Mouse (Mus musculus) thymus, adult 2 months (tissue): ENCODE measurements around the gene Optn. TPM values are rescaled to one million over a fixed set of nuclear protein-coding genes. Genes with fewer than 3 reads are reported as not detected.

Experiments used
- DNase-seq: peaks from one replicate; pipeline ENCODE4 v3.0.0; 2021
- H3K27ac ChIP-seq: fragments of 200-500 bp; 2 replicates; pipeline ENCODE4 v1.5.1; 2012; ENCODE audit warnings: low read length, control low read depth; ENCODE audit not compliant: control insufficient read depth, insufficient read depth
- H3K27me3 ChIP-seq: fragments of 200-500 bp; 2 replicates; pipeline ENCODE4 v1.6.1; 2012; ENCODE audit warnings: mild to moderate bottlenecking, low read length, moderate library complexity, mixed read lengths; ENCODE audit not compliant: control insufficient read depth, insufficient read depth
- H3K36me3 ChIP-seq: fragments of 200-500 bp; 2 replicates; pipeline ENCODE4 v1.6.1; 2012; ENCODE audit warnings: mild to moderate bottlenecking, low read length, moderate library complexity; ENCODE audit not compliant: control insufficient read depth, insufficient read depth
- H3K4me1 ChIP-seq: fragments of 200-500 bp; replicated peaks from 2 replicates; pipeline ENCODE4 v1.6.1; 2012; ENCODE audit warnings: low read length; ENCODE audit not compliant: control insufficient read depth, insufficient read depth
- H3K4me3 ChIP-seq: fragments of 200-500 bp; 2 replicates; pipeline ENCODE4 v1.5.1; 2012; ENCODE audit warnings: mild to moderate bottlenecking, low read length, control low read depth, moderate library complexity; ENCODE audit not compliant: control insufficient read depth, insufficient read depth
- CTCF ChIP-seq: fragments of 200-500 bp; IDR thresholded peaks from 2 replicates; pipeline ENCODE4 v1.5.1; 2012; ENCODE audit warnings: mild to moderate bottlenecking, control low read depth, low read length, moderate library complexity, borderline replicate concordance; ENCODE audit not compliant: control insufficient read depth, poor library complexity, insufficient read depth; ENCODE audit errors: extremely low read depth
- POLR2A ChIP-seq: fragments of 200-500 bp; IDR thresholded peaks from 2 replicates; pipeline ENCODE4 v1.6.1; 2012; ENCODE audit warnings: mild to moderate bottlenecking, low read length, control low read depth, moderate library complexity; ENCODE audit not compliant: control insufficient read depth, poor library complexity, insufficient read depth; ENCODE audit errors: extremely low read depth
- WGBS: fragments of 180-500 bp; shearing (Covaris S2); methylation state at CpG from one replicate; pipeline ENCODE4 v1.1.7; 2018; 5-methylcytosine and 5-hydroxymethylcytosine counted together
- polyA plus RNA-seq: library from polyadenylated mRNA; depleted of rRNA; stranded (reverse); fragments of >200 nt; gene quantifications from 2 replicates; pipeline ENCODE4 v1.2.3, GENCODE M21; 2012

The Optn gene
- polyA plus RNA-seq, 1 experiment = 1.4 TPM

GRCm38 (mm10) chr2:5007107-5007506 is 56.7 kb downstream of the Optn start:
- Histone ChIP-seq H3K36me3 (peaks cover 14% of the 10 kb centered on the region), H3K27me3 (no peaks in the 10 kb centered on the region), H3K27ac (no peak overlapping the region), H3K4me1 (no peaks in the 10 kb centered on the region), H3K4me3 (no peak overlapping the region)
- WGBS = 96% methylated on average over 4 of the region's 4 CpGs
- no peak for TF ChIP-seq POLR2A
- TF ChIP-seq CTCF = no peak
- no peak for DNase-seq

- WGBS = 98% methylated on average over 6 of the region's 6 CpGs
- H3K36me3 ChIP-seq = peaks cover 30% of the 10 kb centered on the region
- no peaks in the 10 kb centered on the region for H3K27me3 ChIP-seq
- H3K4me3 ChIP-seq = no peak overlapping the region
- TF ChIP-seq POLR2A = no peak
- no peak for TF ChIP-seq CTCF
- DNase-seq = no peak
- no peaks in the 10 kb centered on the region for H3K4me1 ChIP-seq
- no peak overlapping the region for H3K27ac ChIP-seq
These were observed 62.6 kb downstream of the Optn start for GRCm38 (mm10) chr2:5001266-5001665.

GRCm38 (mm10) chr2:4998905-4999304 is 64.9 kb downstream of the Optn start:
- TF ChIP-seq CTCF (no peak), POLR2A (no peak)
- no peak overlapping the region for H3K4me3 ChIP-seq
- DNase-seq = no peak
- H3K36me3 ChIP-seq = peaks cover 29% of the 10 kb centered on the region
- H3K4me1 ChIP-seq = no peaks in the 10 kb centered on the region
- no peak overlapping the region for H3K27ac ChIP-seq
- H3K27me3 ChIP-seq = no peaks in the 10 kb centered on the region
- 72% methylated on average over 3 of the region's 3 CpGs for WGBS

DNA sequence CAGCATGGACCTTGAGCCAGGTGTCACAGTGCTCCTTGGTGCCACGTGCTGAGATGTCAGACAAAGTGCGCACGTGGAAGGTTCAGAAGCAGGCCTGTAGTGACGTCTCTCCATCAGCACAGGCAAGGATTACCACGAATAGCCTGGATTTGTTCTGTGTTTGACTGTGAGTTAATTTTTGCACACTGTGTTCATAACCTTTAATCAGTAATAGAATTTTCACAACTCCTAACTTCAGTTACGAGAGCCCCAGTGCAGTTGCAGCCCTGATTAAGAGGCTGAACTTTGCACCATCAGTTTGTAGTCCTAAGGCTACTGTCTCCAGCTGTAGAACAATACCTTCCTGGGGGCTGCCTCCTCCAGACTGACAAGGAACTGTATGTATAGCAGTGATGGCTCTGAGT is 67.4 kb downstream of the Optn start:
- H3K27ac ChIP-seq = no peak overlapping the region
- H3K36me3 ChIP-seq = peaks cover 25% of the 10 kb centered on the region
- no peak overlapping the region for H3K4me3 ChIP-seq
- H3K4me1 ChIP-seq = no peaks in the 10 kb centered on the region
- no peak for TF ChIP-seq POLR2A
- TF ChIP-seq CTCF = no peak
- no peaks in the 10 kb centered on the region for H3K27me3 ChIP-seq
- no peak for DNase-seq
- 97% methylated on average over 6 of the region's 6 CpGs for WGBS

DNA sequence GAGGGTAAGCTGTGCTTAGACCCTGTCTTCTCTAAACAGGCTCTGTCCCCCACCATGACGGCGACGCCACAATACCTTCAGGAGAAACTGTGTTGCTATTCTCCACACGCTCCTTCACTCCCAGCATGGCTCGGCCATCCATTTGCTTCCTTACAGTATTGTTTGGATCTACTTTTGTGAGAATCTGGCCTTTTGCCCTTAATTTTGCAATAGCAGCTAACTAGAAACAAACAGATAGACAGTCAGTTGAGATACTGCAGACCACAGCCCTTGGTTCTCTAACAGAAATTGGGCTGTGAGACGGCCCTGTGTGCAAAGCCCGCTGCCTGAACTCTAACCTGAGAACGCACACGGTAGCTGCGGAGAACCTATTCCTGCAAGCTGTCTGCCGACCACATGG is 68.2 kb downstream of the Optn start:
- DNase-seq = no peak
- Histone ChIP-seq H3K4me3 (no peak overlapping the region), H3K4me1 (no peaks in the 10 kb centered on the region), H3K27ac (no peak overlapping the region), H3K27me3 (no peaks in the 10 kb centered on the region), H3K36me3 (peaks cover 22% of the 10 kb centered on the region)
- TF ChIP-seq CTCF (no peak), POLR2A (no peak)
- 97% methylated on average over 11 of the region's 11 CpGs for WGBS

- Histone ChIP-seq H3K27ac (no peak overlapping the region), H3K4me1 (no peaks in the 10 kb centered on the region), H3K4me3 (no peak overlapping the region), H3K36me3 (peaks cover 18% of the 10 kb centered on the region), H3K27me3 (no peaks in the 10 kb centered on the region)
- no peak for DNase-seq
- 95% methylated on average over 4 of the region's 4 CpGs for WGBS
- TF ChIP-seq POLR2A (no peak), CTCF (no peak)
These were observed 69.4 kb downstream of the Optn start for GRCm38 (mm10) chr2:4994436-4994835.

DNA sequence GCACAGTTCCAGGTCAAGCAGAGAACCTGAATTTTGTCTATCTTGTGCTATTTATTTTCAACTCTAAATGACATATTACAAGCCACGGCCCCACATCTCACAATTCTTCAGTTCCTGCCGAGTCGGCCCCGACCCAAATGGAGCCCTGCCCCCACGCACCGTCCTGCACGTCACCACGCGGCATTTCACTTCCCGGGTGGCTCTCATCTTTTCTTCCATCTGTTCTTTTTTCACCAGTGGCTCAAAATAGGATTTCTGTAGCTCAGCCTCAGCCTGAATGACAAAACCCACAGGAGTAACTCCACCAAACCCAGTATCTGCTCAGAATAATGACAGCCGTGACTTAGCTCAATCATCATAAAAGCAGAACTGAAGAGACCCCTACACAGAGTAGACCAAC is 70.3 kb downstream of the Optn start:
- Histone ChIP-seq H3K27me3 (no peaks in the 10 kb centered on the region), H3K27ac (no peak overlapping the region), H3K4me3 (no peak overlapping the region), H3K4me1 (no peaks in the 10 kb centered on the region), H3K36me3 (peaks cover 14% of the 10 kb centered on the region)
- no peak for DNase-seq
- WGBS = 95% methylated on average over 11 of the region's 11 CpGs
- TF ChIP-seq POLR2A (no peak), CTCF (no peak)
